Mouse (Mus musculus) kidney, adult 8-10 months (tissue): ENCODE measurements around the gene Appbp2.

ENCODE experiments used
- DNase-seq, 2 experiments: peaks; one replicate each; pipeline ENCODE4 v3.0.0; 2022

Appbp2 gene

DNA sequence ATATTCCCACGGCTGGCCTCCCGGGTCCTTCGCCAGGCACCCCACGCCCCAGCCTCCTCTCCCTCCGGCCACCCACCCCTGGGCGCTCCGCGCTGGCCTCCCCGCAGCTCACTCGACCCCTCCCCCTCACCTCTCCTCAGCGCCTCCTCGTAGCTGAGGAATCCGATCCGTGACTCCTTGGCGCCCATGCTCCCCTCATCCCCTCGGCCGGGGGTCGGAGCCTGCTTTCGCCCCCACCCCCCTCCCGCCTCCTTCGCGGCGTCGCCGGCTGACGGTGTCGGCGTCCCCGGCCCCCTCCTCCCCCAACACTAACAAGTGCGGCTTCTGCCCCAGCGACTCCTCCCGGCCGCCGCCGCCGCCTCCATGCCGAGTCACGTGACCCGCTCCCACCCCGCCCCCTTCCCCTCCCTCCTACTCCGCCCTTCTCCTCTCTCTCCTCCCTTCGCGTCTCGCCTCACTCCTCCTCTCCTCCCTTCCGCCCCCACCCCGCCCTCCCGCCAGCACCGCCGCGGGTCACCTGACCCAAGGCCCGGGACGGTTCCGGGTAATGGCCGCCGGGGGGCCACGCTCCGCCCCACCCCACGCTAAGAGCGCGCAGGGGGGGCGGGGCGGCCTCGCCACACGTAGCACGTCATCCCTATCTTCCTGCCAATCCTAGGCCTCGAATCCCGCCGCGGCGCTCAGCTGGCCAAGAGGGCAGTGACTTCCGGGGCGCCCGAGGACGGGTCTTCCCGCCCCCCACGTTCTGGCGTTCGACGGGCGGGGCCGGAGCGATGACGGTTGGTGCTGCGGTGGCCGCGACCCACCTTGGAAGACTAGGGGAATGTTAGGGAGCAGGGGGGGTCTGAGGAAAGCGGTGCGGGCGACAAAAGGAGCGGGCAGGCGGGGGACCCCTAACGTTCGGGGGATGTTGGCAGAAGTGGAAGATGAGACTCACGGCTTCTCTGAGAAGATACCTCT lies 95.1 kb downstream of the Appbp2 start, which contains the start of gene Usp32:
Gene Usp32 (minus strand): TSS at position 581 of the 960 bp plus-strand sequence.
- DNase-seq: peak; percentile 96 to 97

DNA sequence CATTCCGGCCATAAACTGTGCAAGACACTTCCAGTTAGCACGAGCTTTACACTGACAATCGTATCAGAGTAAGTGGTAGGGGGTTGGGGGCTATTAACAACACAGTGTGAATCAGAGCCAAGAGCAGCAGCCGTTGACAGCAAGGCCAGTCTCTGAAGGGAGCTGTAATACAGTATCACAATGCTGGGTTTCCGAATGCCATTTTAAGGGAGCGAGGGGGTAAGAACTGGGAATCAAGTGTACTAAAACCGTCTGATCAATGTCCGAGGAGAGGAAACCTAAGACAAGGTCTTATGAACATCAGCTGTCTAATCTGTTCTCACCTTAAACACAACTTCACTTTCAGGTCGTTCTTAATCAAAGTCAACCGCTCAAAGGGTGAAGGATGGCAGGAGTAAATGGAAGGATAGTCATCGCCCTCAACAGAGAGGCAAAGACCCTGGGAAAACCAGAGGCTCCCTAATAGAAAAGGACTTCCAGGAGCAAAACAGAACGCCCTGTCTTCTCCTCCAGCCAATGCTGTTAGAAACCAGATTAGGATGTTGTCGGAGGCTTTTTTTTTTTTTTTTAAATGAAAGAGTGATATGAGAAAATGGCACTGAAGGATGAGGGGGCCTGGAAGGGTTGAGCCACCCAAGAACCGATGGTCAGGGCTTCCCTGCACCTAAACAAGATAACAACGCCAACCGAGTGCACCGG lies 96.0 kb downstream of the Appbp2 start:
- peak; percentile 10 to 12 for DNase-seq
